Mouse (Mus musculus): ENCODE measurements around the gene Zfp563. TPM values are rescaled to one million over a fixed set of nuclear protein-coding genes. Genes with fewer than 3 reads are reported as not detected.

Gene Zfp563
- polyA plus RNA-seq, 1 experiment from 2014 or later: 5.8 TPM

Other genes with a start within 250 kb of the Zfp563 start
- 7.4 and 8.6 TPM in 2 replicates for gene Zfp870, start 197.7 kb upstream of the Zfp563 start, polyA plus RNA-seq (2016; fragmentation: Nextera tagmentation; extraction: Ambion mirVana)
- not detected in 2 replicates for gene Cyp4f14, start 172.0 kb upstream of the Zfp563 start, polyA plus RNA-seq (2016; fragmentation: Nextera tagmentation; extraction: Ambion mirVana)
- gene Cyp4f13, start 141.9 kb upstream of the Zfp563 start, polyA plus RNA-seq (2016; fragmentation: Nextera tagmentation; extraction: Ambion mirVana): 1.8 and 1.9 TPM in 2 replicates
- gene Zfp472, start 123.5 kb upstream of the Zfp563 start, polyA plus RNA-seq (2016; fragmentation: Nextera tagmentation; extraction: Ambion mirVana): 13.0 and 14.1 TPM in 2 replicates
- gene Zfp952, start 96.2 kb upstream of the Zfp563 start, polyA plus RNA-seq (2016; fragmentation: Nextera tagmentation; extraction: Ambion mirVana): 13.4 and 13.7 TPM in 2 replicates
- 16.6 and 17.0 TPM in 2 replicates for gene Zfp763, start 55.9 kb upstream of the Zfp563 start, polyA plus RNA-seq (2016; fragmentation: Nextera tagmentation; extraction: Ambion mirVana)
- not detected in 2 replicates for gene 4921501E09Rik, start 21.3 kb upstream of the Zfp563 start, polyA plus RNA-seq (2016; fragmentation: Nextera tagmentation; extraction: Ambion mirVana)
- gene Morc2b, start 50.4 kb downstream of the Zfp563 start, polyA plus RNA-seq (2016; fragmentation: Nextera tagmentation; extraction: Ambion mirVana): not detected in 2 replicates
- gene Olfr55, start 79.1 kb downstream of the Zfp563 start, polyA plus RNA-seq (2016; fragmentation: Nextera tagmentation; extraction: Ambion mirVana): 0.05 TPM in 1 of 2 replicates, not detected in the other
- not detected in 2 replicates for gene Olfr239, start 102.0 kb downstream of the Zfp563 start, polyA plus RNA-seq (2016; fragmentation: Nextera tagmentation; extraction: Ambion mirVana)
- not detected in 2 replicates for gene Olfr1564, start 132.4 kb downstream of the Zfp563 start, polyA plus RNA-seq (2016; fragmentation: Nextera tagmentation; extraction: Ambion mirVana)
- 17.5 and 17.8 TPM in 2 replicates for gene Zfp955a, start 165.8 kb downstream of the Zfp563 start, polyA plus RNA-seq (2016; fragmentation: Nextera tagmentation; extraction: Ambion mirVana)
- gene Olfr63, start 175.4 kb downstream of the Zfp563 start, polyA plus RNA-seq (2016; fragmentation: Nextera tagmentation; extraction: Ambion mirVana): 0.06 and 0.07 TPM in 2 replicates
- 9.5 and 12.2 TPM in 2 replicates for gene Zfp955b, start 200.2 kb downstream of the Zfp563 start, polyA plus RNA-seq (2016; fragmentation: Nextera tagmentation; extraction: Ambion mirVana)

Data from forebrain, embryonic 10.5 days (tissue).